Mouse (Mus musculus) bone marrow macrophage, adult 2 months (primary cell): ENCODE measurements around the gene Btbd2.

Experiments used
- CTCF ChIP-seq: IDR thresholded peaks from 2 replicates; pipeline ENCODE4 v1.5.1; 2012; ENCODE audit warnings: low read depth, mild to moderate bottlenecking, low read length, moderate library complexity
- POLR2A ChIP-seq: IDR thresholded peaks from 2 replicates; pipeline ENCODE4 v1.6.1; 2012; ENCODE audit warnings: mild to moderate bottlenecking, low read depth, low read length, borderline replicate concordance

- TF ChIP-seq POLR2A (no peak), CTCF (no peak)
Observed at GRCm38 (mm10) chr10:80705479-80705878, 48.6 kb upstream of the Btbd2 start.
